Mouse (Mus musculus) limb, embryonic 10.5 days (tissue): Measurements from ENCODE around the gene Minpp1. TPM values are rescaled to one million over a fixed set of nuclear protein-coding genes. Genes with fewer than 3 reads are reported as not detected.
"Not testable (repeated sequence)": the region's sequence is repeated elsewhere in the genome, so short reads cannot be mapped to it uniquely, and the experiment has no call there.

Experiments used
- DNase-seq: peaks from one replicate; pipeline ENCODE4 v3.0.0-alpha.2; 2017; ENCODE audit warnings: low spot score
- H3K27ac ChIP-seq: fragments of 300-500 bp; sonication (generic); 2 replicates; pipeline ENCODE4 v1.5.1; 2016; ENCODE audit warnings: mild to moderate bottlenecking
- H3K27me3 ChIP-seq: fragments of 300-500 bp; sonication (generic); 2 replicates; pipeline ENCODE4 v1.6.1; 2016; ENCODE audit warnings: low read depth, mild to moderate bottlenecking; ENCODE audit not compliant: poor library complexity, severe bottlenecking
- H3K36me3 ChIP-seq: fragments of 300-500 bp; sonication (generic); 2 replicates; pipeline ENCODE4 v1.6.1; 2016; ENCODE audit warnings: mild to moderate bottlenecking, moderate library complexity
- H3K4me1 ChIP-seq: fragments of 300-500 bp; sonication (generic); 2 replicates; pipeline ENCODE4 v1.6.1; 2016
- H3K4me3 ChIP-seq: fragments of 300-500 bp; sonication (generic); 2 replicates; pipeline ENCODE4 v1.5.1; 2016; ENCODE audit warnings: mild to moderate bottlenecking, moderate library complexity
- H3K9me3 ChIP-seq: fragments of 300-500 bp; sonication (generic); replicated peaks from 2 replicates; pipeline ENCODE4 v1.6.1; 2016; ENCODE audit warnings: mild to moderate bottlenecking
- WGBS: fragments of 180-500 bp; shearing (Covaris S2); methylation state at CpG from one replicate; pipeline ENCODE4 v1.1.7; 2016; 5-methylcytosine and 5-hydroxymethylcytosine counted together
- polyA plus RNA-seq: library from polyadenylated mRNA; unstranded; fragments of >200 nt; fragmentation: Nextera tagmentation; extraction: Ambion mirVana; gene quantifications from 2 replicates; pipeline ENCODE4 v1.2.1, GENCODE M21; 2016

Minpp1 gene
- 76.4 and 78.8 TPM in 2 replicates for polyA plus RNA-seq

DNA sequence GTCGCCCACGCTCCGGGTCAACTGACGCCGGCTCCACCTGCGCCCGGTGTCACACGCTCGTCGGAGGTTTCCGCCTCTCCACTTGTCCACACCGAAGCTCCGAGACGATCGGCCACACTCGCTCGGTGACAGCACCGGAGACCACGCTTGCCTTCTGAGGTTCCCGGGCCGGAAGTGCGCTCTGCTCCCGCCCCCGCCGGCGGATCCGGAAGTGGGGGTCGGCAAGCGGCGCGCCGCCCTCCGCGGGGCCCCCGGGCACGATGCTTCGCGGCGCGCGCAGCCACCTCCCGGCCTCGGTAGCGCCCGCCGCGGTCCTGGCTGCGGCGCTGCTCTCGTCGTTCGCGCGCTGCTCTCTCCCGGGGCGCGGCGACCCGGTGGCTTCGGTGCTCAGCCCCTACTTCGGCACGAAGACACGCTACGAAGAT is at the start of gene Minpp1:
Minpp1 (plus strand) TSS at position 89 of the 425 bp plus-strand sequence.
- DNase-seq = peak; percentile 93
- Histone ChIP-seq H3K9me3 (no peaks in the 10 kb centered on the region), H3K36me3 (no peaks in the 10 kb centered on the region), H3K4me1 (peaks cover 19% of the 10 kb centered on the region), H3K4me3 (peak within 1 kb of the TSS; percentile 77), H3K27me3 (no peaks in the 10 kb centered on the region), H3K27ac (peak within 1 kb of the TSS; percentile 91)
- 2% methylated on average over 63 of the region's 64 CpGs for WGBS

- Histone ChIP-seq H3K27ac (no peak overlapping the region), H3K4me3 (no peak overlapping the region), H3K4me1 (no peaks in the 10 kb centered on the region), H3K9me3 (no peaks in the 10 kb centered on the region), H3K36me3 (no peaks in the 10 kb centered on the region), H3K27me3 (no peaks in the 10 kb centered on the region)
- no peak for DNase-seq
- WGBS = 91% methylated on average over 2 of the region's 2 CpGs
These were observed 46.2 kb upstream of the Minpp1 start for GRCm38 (mm10) chr19:32439356-32439755.

- no peaks in the 10 kb centered on the region for H3K4me1 ChIP-seq
- no peak for DNase-seq
- no peak overlapping the region for H3K27ac ChIP-seq
- WGBS = 99% methylated on average over 11 of the region's 11 CpGs
- no peak overlapping the region for H3K4me3 ChIP-seq
- no peaks in the 10 kb centered on the region for H3K27me3 ChIP-seq
- H3K36me3 ChIP-seq = no peaks in the 10 kb centered on the region
- no peaks in the 10 kb centered on the region for H3K9me3 ChIP-seq
These were observed 44.0 kb upstream of the Minpp1 start for GRCm38 (mm10) chr19:32441568-32441967.

DNA sequence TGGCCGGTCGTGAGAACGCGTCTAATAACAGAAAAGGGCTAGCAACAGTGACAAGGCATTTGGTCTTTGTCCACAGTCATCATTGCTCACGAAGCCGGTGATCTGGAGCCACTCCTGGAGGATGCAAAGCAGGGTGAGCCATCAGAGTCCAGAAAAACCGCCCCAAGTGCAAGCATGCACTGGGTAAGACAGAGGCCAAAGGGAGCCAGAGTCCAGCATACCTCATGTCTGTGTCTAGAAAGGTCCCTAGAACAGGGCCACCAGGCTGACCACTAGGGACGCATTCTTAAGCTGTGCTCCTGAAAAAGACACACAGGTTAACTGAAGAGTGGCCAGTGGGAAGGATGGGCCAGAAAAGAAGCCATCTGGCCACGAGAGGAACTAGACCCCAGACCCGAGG is 36.6 kb upstream of the Minpp1 start:
- H3K36me3 ChIP-seq = no peaks in the 10 kb centered on the region
- H3K4me1 ChIP-seq = no peaks in the 10 kb centered on the region
- 96% methylated on average over 10 of the region's 10 CpGs for WGBS
- no peak overlapping the region for H3K27ac ChIP-seq
- DNase-seq = no peak
- H3K4me3 ChIP-seq = no peak overlapping the region
- no peaks in the 10 kb centered on the region for H3K9me3 ChIP-seq
- no peaks in the 10 kb centered on the region for H3K27me3 ChIP-seq

DNA sequence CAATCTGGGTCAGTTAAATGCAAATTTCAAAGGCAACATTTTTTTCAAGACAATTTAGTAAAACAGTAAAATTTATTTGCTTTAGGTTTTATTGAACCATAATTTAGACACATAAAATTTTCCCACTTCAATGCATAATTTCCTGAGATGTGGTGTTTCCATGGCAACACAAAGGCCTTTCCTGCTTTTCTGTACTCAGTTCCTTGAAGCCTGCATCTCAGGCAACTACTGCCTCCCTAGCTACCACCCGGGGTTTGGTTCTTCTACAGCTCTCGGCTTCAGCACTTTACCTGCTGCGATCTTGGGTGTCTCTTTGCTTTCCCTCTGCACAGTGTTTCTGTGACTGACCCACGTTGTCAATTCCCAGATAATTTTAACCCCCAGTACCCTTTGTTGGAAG is 33.3 kb upstream of the Minpp1 start:
- H3K9me3 ChIP-seq = no peaks in the 10 kb centered on the region
- no peaks in the 10 kb centered on the region for H3K36me3 ChIP-seq
- no peaks in the 10 kb centered on the region for H3K4me1 ChIP-seq
- H3K4me3 ChIP-seq = no peak overlapping the region
- no peaks in the 10 kb centered on the region for H3K27me3 ChIP-seq
- no peak for DNase-seq
- H3K27ac ChIP-seq = no peak overlapping the region
- 87% methylated on average over 4 of the region's 4 CpGs for WGBS

DNA sequence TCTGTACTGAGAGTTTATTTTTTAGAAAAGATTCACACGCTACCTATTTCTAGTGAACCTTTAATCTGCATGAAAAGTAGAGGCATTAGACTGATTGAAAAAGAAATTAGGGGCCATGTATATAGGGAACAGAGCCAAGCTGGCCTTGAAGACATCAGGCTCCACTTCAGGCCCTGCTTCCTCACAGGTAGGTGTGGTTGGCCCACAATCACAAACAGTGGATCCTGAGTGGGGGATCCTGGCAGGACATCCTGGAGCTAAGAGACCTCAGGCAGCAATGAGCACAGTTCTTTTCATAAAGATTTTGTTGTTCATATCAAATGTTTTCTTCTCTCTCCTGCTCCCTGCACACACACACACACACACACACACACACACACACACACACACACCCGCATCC is 28.8 kb upstream of the Minpp1 start:
- no peak overlapping the region for H3K4me3 ChIP-seq
- WGBS = 92% methylated on average over 2 of the region's 2 CpGs
- no peaks in the 10 kb centered on the region for H3K36me3 ChIP-seq
- H3K27me3 ChIP-seq = no peaks in the 10 kb centered on the region
- no peaks in the 10 kb centered on the region for H3K9me3 ChIP-seq
- no peak overlapping the region for H3K27ac ChIP-seq
- DNase-seq = no peak
- no peaks in the 10 kb centered on the region for H3K4me1 ChIP-seq

- not testable (repeated sequence) for DNase-seq, H3K36me3 ChIP-seq, H3K4me3 ChIP-seq, H3K27ac ChIP-seq, H3K9me3 ChIP-seq, H3K27me3 ChIP-seq, H3K4me1 ChIP-seq
- WGBS = 93% methylated on average over 8 of the region's 8 CpGs
These were observed 27.9 kb upstream of the Minpp1 start for GRCm38 (mm10) chr19:32457631-32458030.

GRCm38 (mm10) chr19:32463037-32463436 is 22.5 kb upstream of the Minpp1 start:
- DNase-seq = no peak
- H3K9me3 ChIP-seq = no peaks in the 10 kb centered on the region
- no peaks in the 10 kb centered on the region for H3K27me3 ChIP-seq
- 94% methylated on average over 6 of the region's 6 CpGs for WGBS
- no peak overlapping the region for H3K27ac ChIP-seq
- no peaks in the 10 kb centered on the region for H3K4me1 ChIP-seq
- no peak overlapping the region for H3K4me3 ChIP-seq
- H3K36me3 ChIP-seq = no peaks in the 10 kb centered on the region

GRCm38 (mm10) chr19:32465228-32465627 is 20.3 kb upstream of the Minpp1 start:
- H3K4me3 ChIP-seq = no peak overlapping the region
- H3K36me3 ChIP-seq = no peaks in the 10 kb centered on the region
- H3K4me1 ChIP-seq = no peaks in the 10 kb centered on the region
- no peaks in the 10 kb centered on the region for H3K9me3 ChIP-seq
- H3K27ac ChIP-seq = no peak overlapping the region
- DNase-seq = no peak
- no peaks in the 10 kb centered on the region for H3K27me3 ChIP-seq
- WGBS = 89% methylated on average over 4 of the region's 4 CpGs

DNA sequence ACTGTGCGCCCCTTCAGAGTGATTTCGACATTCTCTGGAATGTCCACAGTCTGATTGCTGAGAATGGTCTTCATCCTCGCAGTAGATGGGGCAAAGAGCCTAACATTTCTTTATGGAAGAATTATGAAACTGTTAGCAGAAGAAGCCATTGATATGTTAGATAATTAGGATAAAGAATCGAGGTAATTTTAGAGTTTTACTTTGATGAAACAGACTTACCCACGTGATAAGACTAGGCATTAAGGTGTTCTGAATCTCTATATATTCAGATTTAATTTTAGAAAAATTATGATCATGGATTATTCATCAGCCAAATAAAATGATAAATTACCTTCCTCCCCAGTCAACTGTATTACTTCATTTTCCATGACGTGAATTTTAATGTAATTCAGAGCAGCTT is 19.1 kb upstream of the Minpp1 start, which contains the start of gene Rpl9-ps6:
Rpl9-ps6 (minus strand) TSS at position 101 of the 400 bp plus-strand sequence.
- no peaks in the 10 kb centered on the region for H3K9me3 ChIP-seq
- no peak within 1 kb of the TSS for H3K27ac ChIP-seq
- H3K27me3 ChIP-seq = no peaks in the 10 kb centered on the region
- WGBS = 84% methylated on average over 6 of the region's 6 CpGs
- H3K4me3 ChIP-seq = no peak within 1 kb of the TSS
- DNase-seq = no peak
- no peaks in the 10 kb centered on the region for H3K36me3 ChIP-seq
- H3K4me1 ChIP-seq = no peaks in the 10 kb centered on the region

DNA sequence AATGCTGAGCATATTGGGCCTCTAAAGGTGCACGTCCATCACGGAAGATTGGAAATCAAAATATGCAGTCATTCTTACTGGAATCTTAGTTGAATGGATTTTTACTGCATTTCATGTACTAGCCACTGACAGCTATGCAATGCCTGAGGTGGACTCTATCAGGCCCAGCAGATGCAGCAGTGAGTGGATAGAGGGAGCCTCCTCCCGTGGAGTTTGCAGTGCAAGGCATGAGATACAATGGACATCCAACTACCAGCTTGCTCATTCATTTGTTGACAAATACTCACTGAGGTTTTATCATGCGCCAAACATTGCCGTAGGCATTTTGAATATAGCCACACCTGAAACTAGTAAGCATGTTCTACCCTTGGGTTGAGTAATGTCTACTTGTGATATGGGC is 18.2 kb upstream of the Minpp1 start:
- Histone ChIP-seq H3K9me3 (no peaks in the 10 kb centered on the region), H3K4me1 (no peaks in the 10 kb centered on the region), H3K36me3 (no peaks in the 10 kb centered on the region), H3K4me3 (no peak overlapping the region), H3K27ac (no peak overlapping the region), H3K27me3 (no peaks in the 10 kb centered on the region)
- 94% methylated on average over 5 of the region's 5 CpGs for WGBS
- no peak for DNase-seq

DNA sequence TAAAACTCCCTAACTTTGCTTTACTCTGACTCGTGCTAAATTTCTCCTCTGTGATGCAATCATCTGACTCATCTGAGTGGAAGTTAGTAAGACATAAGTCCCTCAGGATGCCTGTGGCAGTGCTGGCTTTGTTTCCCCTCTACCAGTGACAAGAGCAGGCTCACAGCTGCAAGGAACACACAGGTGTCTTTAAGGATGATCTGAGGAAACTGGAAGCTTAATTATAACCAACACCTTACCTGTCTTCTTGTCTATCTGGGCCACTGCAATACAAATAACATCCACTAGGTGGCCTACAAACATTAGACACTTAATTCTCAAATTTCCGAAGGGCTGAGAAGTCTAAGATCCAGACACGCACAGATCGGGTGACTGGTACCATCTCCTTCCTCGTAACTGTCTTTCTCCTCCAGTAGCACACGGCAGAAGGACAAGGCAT is 15.5 kb upstream of the Minpp1 start:
- no peaks in the 10 kb centered on the region for H3K36me3 ChIP-seq
- no peak overlapping the region for H3K4me3 ChIP-seq
- no peak overlapping the region for H3K27ac ChIP-seq
- 41% methylated on average over 6 of the region's 6 CpGs for WGBS
- H3K9me3 ChIP-seq = no peaks in the 10 kb centered on the region
- DNase-seq = no peak
- no peaks in the 10 kb centered on the region for H3K27me3 ChIP-seq
- H3K4me1 ChIP-seq = no peaks in the 10 kb centered on the region

DNA sequence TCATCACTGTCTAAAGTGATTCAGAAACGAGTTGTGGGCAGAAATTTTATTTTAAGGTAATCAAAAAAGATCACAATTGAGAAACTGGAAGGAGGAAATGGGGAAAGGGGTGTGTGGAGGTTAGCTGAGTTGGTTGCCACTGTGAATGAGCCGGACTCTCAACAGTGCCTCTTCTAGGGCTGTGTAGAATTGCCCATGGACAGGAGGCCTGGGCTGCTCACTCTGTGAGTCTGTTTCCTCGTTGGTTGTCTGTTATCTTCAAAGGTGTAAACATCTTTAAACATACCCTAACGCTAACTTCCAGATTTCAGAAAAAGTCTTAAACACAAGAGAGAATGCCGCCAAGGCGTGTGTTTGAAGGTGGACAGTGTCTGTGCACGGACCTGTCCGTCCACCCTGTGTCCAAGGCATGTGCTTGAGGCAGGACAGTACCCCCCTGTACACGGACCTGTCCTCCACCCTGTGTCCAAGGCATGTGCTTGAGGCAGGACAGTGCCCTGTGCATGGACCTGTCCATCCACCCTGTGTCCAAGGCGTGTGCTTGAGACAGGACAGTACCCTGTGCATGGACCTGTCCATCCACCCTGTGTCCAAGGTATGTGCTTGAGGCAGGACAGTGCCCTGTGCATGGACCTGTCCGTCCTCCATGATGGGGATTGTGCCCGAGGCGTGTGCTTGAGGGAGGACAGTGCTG is 14.9 kb upstream of the Minpp1 start:
- Histone ChIP-seq H3K4me1 (no peaks in the 10 kb centered on the region), H3K27me3 (no peaks in the 10 kb centered on the region), H3K9me3 (no peaks in the 10 kb centered on the region), H3K27ac (no peak overlapping the region), H3K4me3 (no peak overlapping the region), H3K36me3 (no peaks in the 10 kb centered on the region)
- 88% methylated on average over 13 of the region's 13 CpGs for WGBS
- no peak for DNase-seq
